Mouse (Mus musculus): ENCODE results near the gene Nlgn3.

DNA sequence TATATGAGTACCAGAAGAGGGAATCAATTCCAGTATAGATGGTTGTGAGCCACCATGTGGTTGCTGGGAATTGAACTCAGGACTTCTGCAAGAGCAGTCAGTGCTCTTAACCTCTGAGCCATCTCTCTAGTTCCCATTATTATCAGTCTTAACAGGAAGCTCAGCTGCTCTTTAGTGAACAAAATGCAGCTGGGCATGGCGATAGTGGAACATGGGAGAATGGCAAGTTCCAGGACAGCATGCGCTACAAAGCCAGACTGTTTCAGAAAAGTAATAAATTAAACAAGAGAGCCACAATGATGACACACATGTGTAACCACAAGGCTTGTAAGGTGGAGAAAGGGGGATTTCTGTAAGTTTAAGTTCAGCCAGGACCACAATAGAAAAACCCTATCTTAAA is 46.5 kb downstream of the Nlgn3 start:
- no peak for TF ChIP-seq CTCF (IDR thresholded peaks at IDR 0.05; ENCODE audit: control insufficient read depth, insufficient read depth, insufficient replicate concordance, low read depth, low read length)
- TF ChIP-seq POLR2A (IDR thresholded peaks at IDR 0.05; ENCODE audit: control insufficient read depth, low read depth, low read length): no peak
